Mouse (Mus musculus) brown adipose tissue, adult 24 weeks (tissue): ENCODE measurements around the gene Rell1. TPM values are rescaled to one million over a fixed set of nuclear protein-coding genes. Genes with fewer than 3 reads are reported as not detected.

Experiments used
- H3K27ac ChIP-seq: fragments of 200-500 bp; replicated peaks from 2 replicates; pipeline ENCODE4 v1.5.1; 2012; ENCODE audit warnings: low read depth, mild to moderate bottlenecking, low read length
- H3K4me1 ChIP-seq: fragments of 200-500 bp; 2 replicates; pipeline ENCODE4 v1.6.1; 2012; ENCODE audit warnings: low read length, mixed read lengths; ENCODE audit not compliant: control insufficient read depth, insufficient read depth, insufficient read length
- H3K4me3 ChIP-seq: fragments of 200-500 bp; 2 replicates; pipeline ENCODE4 v1.5.1; 2012; ENCODE audit warnings: low read depth, mild to moderate bottlenecking, low read length, moderate library complexity; ENCODE audit not compliant: insufficient read depth
- polyA plus RNA-seq: library from polyadenylated mRNA; stranded (reverse); fragments of >200 nt; gene quantifications from 2 replicates; pipeline ENCODE4 v1.2.4, GENCODE M21; 2012; ENCODE audit not compliant: missing spikeins, insufficient read depth, insufficient read length

The Rell1 gene
- polyA plus RNA-seq = 3.8 and 5.6 TPM in 2 replicates

DNA sequence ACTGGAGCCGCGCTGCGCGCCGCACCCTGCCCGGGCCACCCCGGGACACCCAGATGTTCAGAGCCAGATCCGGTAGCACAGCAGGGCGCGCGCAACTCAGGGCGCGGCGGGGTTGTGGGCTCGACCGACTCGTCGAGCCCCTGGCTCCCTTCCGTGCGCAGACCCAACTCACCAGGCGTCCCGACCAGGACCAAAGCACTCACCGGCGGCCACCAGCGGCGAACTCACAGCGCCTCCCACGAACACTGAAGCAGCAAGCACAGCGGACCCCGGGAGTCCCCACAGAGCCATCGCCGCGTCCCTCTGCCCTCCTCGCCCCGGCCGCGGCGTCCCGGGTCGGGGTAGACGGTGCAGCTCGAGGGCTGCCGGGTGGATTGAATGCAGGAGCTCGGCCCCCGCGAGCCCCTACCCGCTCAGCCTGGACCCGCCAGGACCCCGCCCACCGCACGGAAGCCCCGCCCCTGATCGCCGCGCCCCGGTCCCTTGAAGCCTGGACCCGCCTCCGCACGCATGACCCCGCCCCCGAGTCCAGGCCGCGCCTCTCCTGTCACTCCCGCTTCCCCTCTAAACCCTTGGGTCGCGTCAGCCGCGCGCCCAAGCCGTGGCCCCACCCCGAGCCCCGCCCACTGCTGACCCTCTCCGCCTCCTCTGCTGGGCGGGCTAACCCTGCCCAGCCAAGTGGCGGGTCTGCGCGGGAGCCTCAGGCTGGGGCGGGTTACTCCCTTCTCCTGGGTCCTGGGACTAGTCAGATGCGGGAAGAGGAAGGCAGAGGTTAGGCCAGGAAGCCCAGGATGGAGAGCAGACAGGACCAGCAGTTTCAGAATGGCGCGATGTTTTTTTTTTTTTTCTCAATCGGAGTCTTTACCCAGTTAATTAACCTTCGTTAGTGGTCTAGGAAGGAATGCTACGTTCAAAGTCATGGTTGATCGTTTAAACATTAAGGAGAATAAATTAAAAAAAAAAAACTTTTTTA, at the start of gene Rell1:
Gene Rell1, minus strand, starts transcription at position 455 of the 973 bp plus-strand sequence.
- Histone ChIP-seq H3K27ac (peak within 1 kb of the TSS; percentile 18), H3K4me3 (peak within 1 kb of the TSS; percentile 86), H3K4me1 (peaks cover 6% of the 10 kb centered on the region; the same call in 1 of the 2 replicates)

GRCm38 (mm10) chr5:64012596-64013366, 44.1 kb upstream of the Rell1 start:
- no peak overlapping the region for H3K27ac ChIP-seq
- H3K4me1 ChIP-seq = no peaks in the 10 kb centered on the region
- H3K4me3 ChIP-seq = no peak overlapping the region

DNA sequence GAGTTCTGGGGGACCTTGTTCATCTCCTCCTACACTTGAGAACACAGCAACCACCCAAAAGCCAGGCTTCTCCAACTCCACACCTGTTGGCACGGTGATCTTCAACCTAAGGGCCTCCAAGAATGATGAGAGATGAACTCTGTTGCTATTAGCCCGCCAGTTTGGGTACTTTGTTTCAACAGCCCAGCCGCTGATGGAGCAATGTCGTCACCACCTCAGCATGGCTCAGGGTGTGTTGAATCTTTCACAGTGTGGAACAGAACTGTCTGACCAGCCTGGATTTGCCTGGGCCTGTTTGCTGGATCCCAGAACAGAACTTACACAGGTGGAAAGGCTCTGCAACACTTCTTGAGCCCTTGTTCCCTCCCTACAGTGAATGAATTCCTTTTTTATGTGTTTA, 37.9 kb upstream of the Rell1 start:
- H3K4me1 ChIP-seq = no peaks in the 10 kb centered on the region
- no peak overlapping the region for H3K4me3 ChIP-seq
- no peak overlapping the region for H3K27ac ChIP-seq

DNA sequence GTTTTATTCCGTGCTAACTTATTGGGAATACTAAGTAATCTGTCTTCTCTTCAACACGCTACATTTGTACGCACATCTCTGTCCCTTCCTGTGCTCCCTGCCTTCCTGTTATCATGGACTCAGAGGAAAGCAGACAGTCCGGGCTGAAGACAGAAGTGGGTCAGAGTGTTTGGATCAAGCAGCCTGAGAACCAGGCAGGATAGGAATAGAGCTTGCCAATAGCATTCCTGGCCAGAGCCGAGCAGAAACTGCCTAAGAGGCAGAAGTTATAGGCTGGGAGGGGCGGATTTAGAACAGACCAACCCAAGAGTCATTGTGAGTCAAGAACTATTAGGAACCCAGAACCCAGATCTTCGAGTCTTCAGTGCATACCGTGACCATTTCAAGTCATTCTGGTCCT, 34.6 kb upstream of the Rell1 start:
- Histone ChIP-seq H3K4me3 (no peak overlapping the region), H3K27ac (no peak overlapping the region), H3K4me1 (no peaks in the 10 kb centered on the region)

GRCm38 (mm10) chr5:63993865-63994264, 25.2 kb upstream of the Rell1 start:
- Histone ChIP-seq H3K27ac (no peak overlapping the region), H3K4me1 (no peaks in the 10 kb centered on the region)

GRCm38 (mm10) chr5:63990675-63991074, 22.0 kb upstream of the Rell1 start:
- Histone ChIP-seq H3K27ac (no peak overlapping the region), H3K4me1 (no peaks in the 10 kb centered on the region), H3K4me3 (no peak overlapping the region)

More at GRCm38 (mm10) chr5:63993865-63994264, 25.2 kb upstream of the Rell1 start:
- H3K4me3 ChIP-seq = no peak overlapping the region

DNA sequence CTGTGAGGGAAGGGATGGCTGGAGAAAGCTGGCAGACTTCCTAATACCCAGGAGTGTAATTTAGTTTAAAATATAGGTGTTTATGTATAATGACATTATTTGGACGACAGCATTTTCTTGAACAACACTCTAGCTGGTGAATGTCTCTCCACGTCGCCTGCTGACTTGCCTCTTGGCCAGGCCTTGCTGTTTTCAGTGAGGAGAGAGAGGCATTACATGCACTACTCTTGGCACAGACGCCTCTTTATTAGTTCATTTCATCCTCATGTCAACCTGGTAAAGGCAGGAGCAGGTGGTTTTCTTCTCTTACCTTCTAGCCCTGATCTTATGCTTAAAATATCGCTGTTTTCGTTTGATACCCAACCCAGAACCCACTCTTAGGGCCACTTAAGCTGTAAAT, 17.6 kb upstream of the Rell1 start:
- Histone ChIP-seq H3K4me3 (no peak overlapping the region), H3K27ac (no peak overlapping the region), H3K4me1 (no peaks in the 10 kb centered on the region)

GRCm38 (mm10) chr5:63982296-63982695, 13.6 kb upstream of the Rell1 start:
- Histone ChIP-seq H3K27ac (no peak overlapping the region), H3K4me3 (no peak overlapping the region), H3K4me1 (no peaks in the 10 kb centered on the region)

GRCm38 (mm10) chr5:63970991-63971390, 2.3 kb upstream of the Rell1 start:
- peaks cover 6% of the 10 kb centered on the region; the same call in 1 of the 2 replicates for H3K4me1 ChIP-seq
- H3K27ac ChIP-seq = no peak overlapping the region
- H3K4me3 ChIP-seq = no peak overlapping the region

DNA sequence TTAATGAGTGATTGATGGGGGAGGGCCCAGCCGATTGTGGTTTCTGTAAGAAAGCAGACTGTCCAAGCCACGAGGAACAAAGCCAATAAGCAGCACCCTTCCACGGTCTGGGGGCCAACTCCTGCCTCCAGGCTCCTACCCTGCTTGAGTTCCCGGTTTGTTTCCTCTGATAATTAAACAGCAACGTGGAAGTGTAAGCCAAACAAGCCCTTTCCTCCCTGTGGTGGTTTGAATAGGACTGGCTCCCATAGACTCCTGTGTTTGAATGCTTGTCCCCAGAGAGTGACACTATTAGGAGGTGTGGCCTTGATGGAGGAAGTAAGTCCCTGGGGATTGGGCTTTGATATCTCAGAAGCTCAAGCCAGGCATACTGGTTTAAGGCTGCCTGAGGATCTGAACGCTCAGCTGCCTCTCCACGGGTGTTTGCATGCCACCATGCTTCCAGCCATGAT, 1.6 kb upstream of the Rell1 start:
- Histone ChIP-seq H3K4me1 (peaks cover 6% of the 10 kb centered on the region; the same call in 1 of the 2 replicates), H3K4me3 (no peak overlapping the region), H3K27ac (no peak overlapping the region)

DNA sequence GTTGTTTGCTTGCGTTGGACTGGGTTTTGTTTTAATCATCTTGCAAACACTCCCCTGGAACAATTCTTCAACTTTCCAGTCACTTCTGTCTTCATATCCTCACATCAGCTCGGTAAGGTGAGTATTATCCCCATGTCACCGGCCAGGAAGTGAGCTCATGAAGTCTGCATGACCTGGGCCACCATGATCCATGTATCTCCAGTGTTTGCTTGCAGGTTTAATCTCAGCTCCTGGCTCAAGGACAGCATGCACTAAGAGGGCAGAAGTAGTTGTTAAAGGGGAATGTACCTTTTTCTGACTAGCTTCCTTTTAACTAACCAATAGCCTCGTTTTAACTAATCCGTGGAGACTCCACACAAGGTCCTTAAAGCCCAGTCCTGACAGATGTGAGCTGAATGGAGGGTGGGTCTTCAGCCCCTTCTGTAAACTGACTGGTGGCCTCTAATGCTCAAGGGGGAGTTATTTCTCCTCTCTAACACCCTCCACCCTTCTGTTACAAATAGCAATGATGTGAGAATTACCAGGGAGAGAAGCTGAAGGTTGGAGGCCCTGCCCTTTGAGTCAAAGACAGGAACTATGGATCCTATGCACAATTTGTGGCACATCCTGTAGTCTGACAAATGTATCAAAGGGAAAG, 897 bp upstream of the Rell1 start:
- peak overlapping the region; percentile 66; the same call in 1 of the 2 replicates for H3K4me3 ChIP-seq
- H3K4me1 ChIP-seq = peaks cover 6% of the 10 kb centered on the region; the same call in 1 of the 2 replicates
- H3K27ac ChIP-seq = no peak overlapping the region

GRCm38 (mm10) chr5:63967591-63968141, 1.0 kb downstream of the Rell1 start:
- Histone ChIP-seq H3K27ac (peak overlapping the region; percentile 9; the same call in 1 of the 2 replicates), H3K4me3 (peak overlapping the region; percentile 86)

DNA sequence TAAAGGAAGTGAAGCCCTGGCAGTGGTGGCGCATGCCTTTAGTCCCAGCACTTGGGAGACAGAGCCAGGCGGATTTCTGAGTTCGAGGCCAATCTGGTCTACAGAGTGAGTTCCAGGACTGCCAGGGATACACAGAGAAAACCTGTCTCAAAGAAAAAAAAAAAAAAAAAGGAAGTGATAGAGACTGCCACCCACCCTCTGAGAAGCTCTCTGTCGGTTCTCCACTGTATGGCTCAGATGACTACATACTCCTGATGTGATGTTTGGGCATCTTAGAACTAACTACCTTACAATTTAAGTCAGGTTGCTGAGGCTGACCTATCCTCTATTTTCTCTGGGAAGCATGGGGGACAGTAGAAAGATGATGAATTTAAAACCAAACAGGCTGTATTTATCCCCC, 2.3 kb downstream of the Rell1 start:
- H3K4me1 ChIP-seq = peaks cover 6% of the 10 kb centered on the region; the same call in 1 of the 2 replicates
- no peak overlapping the region for H3K27ac ChIP-seq
- no peak overlapping the region for H3K4me3 ChIP-seq

More at GRCm38 (mm10) chr5:63967591-63968141, 1.0 kb downstream of the Rell1 start:
- peaks cover 6% of the 10 kb centered on the region; the same call in 1 of the 2 replicates for H3K4me1 ChIP-seq

GRCm38 (mm10) chr5:63965946-63966345, 2.8 kb downstream of the Rell1 start:
- Histone ChIP-seq H3K27ac (no peak overlapping the region), H3K4me3 (no peak overlapping the region), H3K4me1 (peaks cover 6% of the 10 kb centered on the region; the same call in 1 of the 2 replicates)
